Mouse (Mus musculus): ENCODE results near the gene Bsph2. TPM values are rescaled to one million over a fixed set of nuclear protein-coding genes. Genes with fewer than 3 reads are reported as not detected.

The Bsph2 gene
- total RNA-seq (2017) = not detected in 2 replicates

DNA sequence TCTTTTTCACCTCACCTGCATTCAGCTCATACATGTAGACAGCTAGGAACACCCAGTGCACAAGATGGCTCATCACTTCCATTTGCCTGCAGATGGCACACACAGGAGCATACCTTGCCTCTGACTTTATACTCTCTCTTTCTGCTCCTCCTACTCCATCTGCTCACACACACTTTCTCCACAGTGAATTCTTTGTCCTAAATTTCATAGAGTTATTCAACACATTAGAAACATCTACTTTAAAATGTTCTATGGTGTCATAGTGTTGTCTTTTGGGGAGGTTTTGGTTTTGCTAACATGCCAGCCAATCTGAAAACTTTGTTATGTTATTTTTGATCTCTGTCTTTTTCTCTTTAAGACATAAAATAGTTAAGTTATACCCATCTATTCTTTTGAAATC, at the start of gene Bsph2:
Gene Bsph2, minus strand, starts transcription at position 101 of the 400 bp plus-strand sequence.
- ATAC-seq (ENCODE audit: extremely low read depth, insufficient number of reproducible peaks, low FRiP score, poor library complexity, severe bottlenecking) = no peak

- no peak for ATAC-seq (ENCODE audit: extremely low read depth, insufficient number of reproducible peaks, low FRiP score, poor library complexity, severe bottlenecking)
These were observed 59.3 kb downstream of the Bsph2 start for GRCm38 (mm10) chr7:13511539-13511938.

Other genes with a start within 250 kb of the Bsph2 start
- gene Pla2g4c, start 246.4 kb downstream of the Bsph2 start, total RNA-seq (2017) = 0.23 and 0.37 TPM in 2 replicates
- gene Cabp5, start 172.9 kb downstream of the Bsph2 start, total RNA-seq (2017) = not detected in 2 replicates
- gene Bsph1, start 120.2 kb downstream of the Bsph2 start, total RNA-seq (2017) = not detected in 2 replicates
- gene Sult2a5, start 52.9 kb upstream of the Bsph2 start, total RNA-seq (2017) = not detected in 2 replicates
- gene Sult2a2, start 162.4 kb upstream of the Bsph2 start, total RNA-seq (2017) = not detected in 2 replicates

Measured in neutrophil, adult 5-6 weeks (primary cell).